Mouse (Mus musculus) retina, adult 2 months (tissue): Measurements from ENCODE around the gene Fus.
"Not testable (repeated sequence)": the region's sequence is repeated elsewhere in the genome, so short reads cannot be mapped to it uniquely, and the experiment has no call there.

Source experiments
- DNase-seq: peaks from one replicate; pipeline ENCODE4 v3.0.0-alpha.2; 2012; ENCODE audit warnings: low read depth, low spot score

Gene Fus

GRCm38 (mm10) chr7:128004487-128005362 is 37.5 kb downstream of the Fus start:
- no peak for DNase-seq

- no peak for DNase-seq
These were observed 38.9 kb downstream of the Fus start for GRCm38 (mm10) chr7:128006193-128006592.

- no peak for DNase-seq
These were observed 42.6 kb downstream of the Fus start for GRCm38 (mm10) chr7:128009715-128010340.

GRCm38 (mm10) chr7:128012136-128012780 is 45.0 kb downstream of the Fus start:
- DNase-seq = no peak

- DNase-seq = no peak
These were observed 45.9 kb downstream of the Fus start for GRCm38 (mm10) chr7:128013116-128013515.

- DNase-seq = not testable (repeated sequence)
These were observed 48.9 kb downstream of the Fus start for GRCm38 (mm10) chr7:128016134-128016533.

- DNase-seq = no peak
These were observed 49.4 kb downstream of the Fus start for GRCm38 (mm10) chr7:128016650-128017049.

- no peak for DNase-seq
These were observed 51.0 kb downstream of the Fus start for GRCm38 (mm10) chr7:128018275-128018674.

GRCm38 (mm10) chr7:128019187-128019586 is 51.9 kb downstream of the Fus start:
- DNase-seq = no peak

- no peak for DNase-seq
These were observed 55.7 kb downstream of the Fus start for GRCm38 (mm10) chr7:128022974-128023373.

- DNase-seq = no peak
These were observed 56.3 kb downstream of the Fus start for GRCm38 (mm10) chr7:128023565-128023964.

- DNase-seq = no peak
These were observed 57.1 kb downstream of the Fus start for GRCm38 (mm10) chr7:128024364-128024763.

GRCm38 (mm10) chr7:128024932-128025331 is 57.7 kb downstream of the Fus start:
- no peak for DNase-seq

GRCm38 (mm10) chr7:128025381-128025780 is 58.1 kb downstream of the Fus start:
- no peak for DNase-seq

- no peak for DNase-seq
These were observed 64.2 kb downstream of the Fus start for GRCm38 (mm10) chr7:128031403-128031976.

GRCm38 (mm10) chr7:128032290-128032988 is 65.2 kb downstream of the Fus start:
- no peak for DNase-seq

GRCm38 (mm10) chr7:128032989-128033293 is 65.7 kb downstream of the Fus start:
- no peak for DNase-seq

GRCm38 (mm10) chr7:128033616-128034015 is 66.4 kb downstream of the Fus start:
- no peak for DNase-seq
